Mouse (Mus musculus) effector memory CD4-positive, alpha-beta T cell, adult 7 months (primary cell): ENCODE data around the gene Mdfi. TPM values are rescaled to one million over a fixed set of nuclear protein-coding genes. Genes with fewer than 3 reads are reported as not detected.

Experiments
- polyA plus RNA-seq: library from polyadenylated mRNA; unstranded; fragments of 100-300 nt; shearing (Covaris generic); gene quantifications from one replicate; pipeline ENCODE4 v1.2.1, GENCODE M21; 2017

Gene Mdfi
- not detected for polyA plus RNA-seq

GRCm38 (mm10) chr17:47834482-47834767, at the start of gene Mdfi:
Gene Mdfi (minus strand): TSS chr17:47834691.

Other genes with a start within 250 kb of the Mdfi start
- 20.1 TPM for gene Bysl, start 223.2 kb downstream of the Mdfi start, polyA plus RNA-seq
- gene Med20, start 223.1 kb downstream of the Mdfi start, polyA plus RNA-seq, result 33.6 TPM
- 3.0 TPM for gene Gm20517, start 223.1 kb downstream of the Mdfi start, polyA plus RNA-seq
- 5.1 TPM for gene Usp49, start 204.0 kb downstream of the Mdfi start, polyA plus RNA-seq
- 202 TPM for gene Tomm6, start 146.3 kb downstream of the Mdfi start, polyA plus RNA-seq
- gene Frs3, start 145.7 kb downstream of the Mdfi start, polyA plus RNA-seq, result 0.46 TPM
- gene Gm21981, start 140.2 kb downstream of the Mdfi start, polyA plus RNA-seq, result not detected
- not detected for gene Prickle4, start 140.0 kb downstream of the Mdfi start, polyA plus RNA-seq
- not detected for gene Pgc, start 107.8 kb downstream of the Mdfi start, polyA plus RNA-seq
- gene Tfeb, start 97.7 kb downstream of the Mdfi start, polyA plus RNA-seq, result 23.7 TPM
- 10.6 TPM for gene Foxp4, start 90.0 kb upstream of the Mdfi start, polyA plus RNA-seq
- not detected for gene 1700122O11Rik, start 203.6 kb upstream of the Mdfi start, polyA plus RNA-seq